16 mouse cellular contexts compared by ENCODE assay signal in genomic region chr17:47092076-47092475, GRCm38 (mm10).
DNase-seq lines count a peak whose midpoint lies in the region.
"Had no signal": no experiment of that assay in that cellular context is flagged by ENCODE, and none has a peak within 500 bp of the region (broad histone marks: within the 10 kb centered on the region; RNA-seq: fewer than 3 reads in every experiment).

No protein-coding gene starts in this region.

- DNase-seq in 3T3-L1 (ENCODE audit: low read depth, low spot score) (peak; percentile 17), A20 (ENCODE audit: low read depth, low spot score) (peak; percentile 77), ZHBTc4 (ENCODE audit: low read depth, low spot score) (peak; percentile 11)
- no peak for DNase-seq in spleen, postnatal 14 days (ENCODE audit: low spot score in 2 of 2)
- DNase-seq in left cerebral cortex, adult 8-10 months (ENCODE audit: low spot score in 2 of 2), result no peak
- DNase-seq: adrenal gland, adult 2 months; adrenal gland, postnatal 10 days; adrenal gland, postnatal 25 days; cerebellum, adult 11 months; cerebellum, adult 18-20 months; cerebellum, adult 8-10 months; cerebellum, adult 9-11 months; cerebellum, postnatal 14 days; cerebellum, postnatal 36 days; embryo, embryonic 11 days; forebrain, postnatal 0 days had no signal

Comparison
In these comparisons a context has a peak if more than half of its experiments do, and no peak if none do; other contexts are left out.
1. DNase-seq: peak in 3T3-L1 (single experiment), A20 (single experiment) and ZHBTc4 (single experiment); none in spleen, postnatal 14 days (0 of 2) and left cerebral cortex, adult 8-10 months (0 of 2).